Mouse (Mus musculus): ENCODE data around the gene Slc25a39. TPM values are rescaled to one million over a fixed set of nuclear protein-coding genes. Genes with fewer than 3 reads are reported as not detected.
"Not testable (repeated sequence)": the region's sequence is repeated elsewhere in the genome, so short reads cannot be mapped to it uniquely, and the experiment has no call there.

The Slc25a39 gene
- total RNA-seq, 2 experiments from 2014 or later: 163 to 176 TPM

DNA sequence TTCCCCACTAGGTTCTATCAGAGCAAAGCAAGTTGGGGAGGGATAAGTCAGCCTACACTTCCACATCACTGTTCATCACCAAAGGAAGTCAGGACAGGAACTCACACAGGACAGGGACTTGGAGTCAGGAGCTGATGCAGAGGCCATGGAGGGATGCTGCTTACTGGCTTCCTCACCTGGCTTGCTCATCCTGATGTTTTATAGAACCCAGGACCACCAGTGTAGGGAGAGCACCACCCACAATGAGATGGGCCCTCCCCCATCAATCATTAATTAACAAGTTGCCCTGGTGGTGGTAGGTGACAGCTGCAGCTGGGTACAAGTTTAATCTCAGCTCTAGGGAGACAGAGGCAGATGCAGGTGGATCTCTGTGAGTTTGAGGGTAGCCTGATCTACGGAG lies 9.4 kb upstream of the Slc25a39 start:
- no peak for DNase-seq
- intact Hi-C loops (cut with DNase I): no loop called here

DNA sequence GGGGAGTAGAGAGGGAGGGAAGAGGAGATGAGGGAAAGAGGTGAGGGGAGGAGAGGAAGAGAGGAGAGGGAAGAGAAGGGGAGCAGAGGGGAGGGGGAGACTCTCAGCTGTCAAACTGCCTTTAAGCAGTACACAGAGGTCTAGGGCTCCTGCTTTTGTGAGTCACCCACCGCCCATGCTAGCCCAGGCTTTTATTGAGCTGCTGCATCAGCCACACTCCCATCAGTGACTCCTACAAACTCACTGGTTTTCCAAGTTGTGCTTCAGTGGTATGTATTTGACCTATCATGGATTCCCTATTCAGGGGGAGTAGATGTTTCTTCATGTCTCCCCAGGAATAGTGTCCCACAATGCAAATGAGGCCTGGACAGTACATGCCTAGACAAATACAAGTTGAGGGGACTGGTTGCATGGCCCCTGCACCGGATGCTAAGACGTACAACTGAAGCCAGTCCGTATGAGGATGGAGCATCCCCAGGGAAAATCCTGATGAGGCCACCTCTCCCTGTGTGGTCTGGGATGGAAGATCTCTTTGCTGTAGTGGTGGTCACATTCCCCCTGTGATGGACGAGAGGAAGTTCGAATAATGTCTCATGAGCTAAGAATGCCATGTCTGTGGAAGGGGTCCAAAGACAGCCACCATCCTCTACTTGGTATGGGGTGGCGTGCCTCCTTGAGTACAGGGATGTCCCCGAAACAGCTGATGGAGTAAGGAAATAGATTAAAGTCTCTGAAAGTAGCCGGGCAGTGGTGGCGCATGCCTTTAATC lies 7.5 kb upstream of the Slc25a39 start:
- DNase-seq: no peak
- intact Hi-C loops (cut with DNase I): no loop called here

DNA sequence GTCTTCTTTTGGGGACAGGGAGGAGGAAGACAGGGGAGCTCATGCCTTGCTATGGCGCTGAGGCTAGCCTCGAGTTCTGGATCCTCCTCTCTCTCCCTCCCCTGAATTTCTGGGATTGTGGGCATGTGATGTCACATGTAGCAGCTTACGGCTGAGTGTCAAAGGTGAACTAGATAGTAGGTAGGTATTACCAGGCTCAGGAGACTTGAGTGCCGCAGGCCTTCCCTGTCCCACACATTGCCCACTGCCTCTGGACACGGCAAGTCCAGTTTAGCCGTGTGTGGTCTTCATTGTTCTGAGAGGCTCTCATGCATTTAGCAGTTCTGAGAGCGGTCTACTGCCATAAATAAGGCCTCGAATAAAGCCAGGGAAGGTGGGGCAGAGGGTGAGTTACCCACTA lies 5.3 kb upstream of the Slc25a39 start:
- intact Hi-C loops (cut with DNase I): no loop called here
- no peak for DNase-seq

DNA sequence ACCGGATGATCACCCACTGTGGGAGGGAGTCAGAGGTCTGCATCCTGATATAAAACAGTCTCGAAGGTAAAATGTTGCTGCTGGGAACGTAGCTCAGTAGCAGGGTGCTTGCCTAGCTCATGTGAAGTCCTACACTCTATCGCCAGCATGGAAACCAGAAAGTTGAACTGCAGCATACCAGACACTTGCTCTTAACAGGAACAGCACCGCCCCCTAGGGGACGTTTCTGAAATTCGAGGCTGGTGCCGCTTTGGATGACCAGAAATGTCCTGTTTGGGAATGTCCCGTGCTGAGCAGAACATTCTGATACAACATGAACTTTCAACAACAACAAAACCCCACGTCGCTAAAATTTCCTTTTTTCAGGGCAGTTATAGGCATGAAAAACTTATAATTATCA lies 4.0 kb upstream of the Slc25a39 start:
- DNase-seq: peak; percentile 93 to 96
- intact Hi-C loops (cut with DNase I): loop anchor here (2.0 kb wide), 2 partner anchors 19 to 103 kb away; partner anchors contain the start of gene Grn

DNA sequence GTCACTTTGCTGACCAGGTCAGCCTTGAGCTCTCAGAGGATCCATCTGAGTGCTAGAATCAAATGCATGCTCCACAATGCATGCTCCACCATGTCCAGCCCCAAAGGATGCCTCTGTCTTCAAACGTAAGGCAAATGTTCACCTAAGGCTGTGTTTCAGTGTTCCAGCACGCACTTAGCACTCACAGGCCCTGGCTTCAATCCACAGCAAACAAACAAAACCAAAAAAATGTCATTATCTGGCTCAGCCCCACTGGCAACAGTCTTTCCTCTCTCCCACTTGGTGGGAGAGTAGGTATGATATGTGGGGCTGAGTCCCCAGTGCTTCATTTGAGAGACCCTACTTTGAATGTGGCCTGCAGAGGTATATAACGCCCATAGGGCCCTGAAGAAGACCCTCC lies 3.3 kb upstream of the Slc25a39 start:
- no peak for DNase-seq
- intact Hi-C loops (cut with DNase I): loop anchor here (2.0 kb wide), 2 partner anchors 20 to 102 kb away; partner anchors contain the start of gene Grn

DNA sequence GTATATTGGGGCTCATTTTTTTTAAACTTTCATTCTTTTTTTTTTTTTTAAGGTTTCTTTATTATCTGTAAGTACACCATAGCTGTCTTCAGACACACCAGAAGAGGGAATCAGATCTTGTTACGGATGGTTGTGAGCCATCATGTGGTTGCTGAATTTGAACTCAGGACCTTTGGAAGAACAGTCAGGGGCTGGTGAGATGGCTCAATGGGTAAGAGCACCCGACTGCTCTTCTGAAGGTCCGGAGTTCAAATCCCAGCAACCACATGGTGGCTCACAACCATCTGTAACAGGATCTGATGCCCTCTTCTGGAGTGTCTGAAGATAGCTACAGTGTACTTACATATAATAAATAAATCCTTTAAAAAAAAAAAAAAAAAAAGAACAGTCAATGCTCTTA lies 2.6 kb upstream of the Slc25a39 start:
- DNase-seq: not testable (repeated sequence)
- intact Hi-C loops (cut with DNase I): loop anchor here (2.0 kb wide), 2 partner anchors 20 to 102 kb away; partner anchors contain the start of gene Grn

DNA sequence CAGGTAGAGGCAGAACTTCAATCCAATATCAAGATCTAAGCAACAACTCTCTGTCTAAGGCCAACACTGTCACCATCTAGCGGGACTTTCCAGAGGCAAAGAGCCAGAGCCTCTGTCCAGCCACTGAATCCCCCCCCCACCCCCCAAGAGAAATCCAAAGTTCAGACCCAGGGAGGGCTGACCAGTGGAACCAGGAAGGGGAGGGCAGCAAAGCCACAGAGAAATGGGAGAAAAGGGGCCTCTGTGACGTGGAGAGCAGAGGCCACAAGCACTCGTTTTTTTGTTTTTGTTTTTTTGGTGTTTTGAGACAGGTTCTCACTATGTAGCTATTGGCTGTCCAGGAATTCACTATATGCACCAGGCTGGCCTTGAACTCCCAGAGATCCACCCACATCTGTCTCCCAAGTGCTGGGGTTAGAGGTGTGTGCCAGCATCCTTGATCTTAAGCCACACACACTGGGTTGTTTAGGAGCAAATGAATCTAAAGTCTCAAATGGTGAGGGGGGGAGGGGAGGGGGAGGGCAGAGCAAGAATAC lies 2.1 kb upstream of the Slc25a39 start:
- intact Hi-C loops (cut with DNase I): loop anchor here (2.0 kb wide), 3 partner anchors 21 to 113 kb away; partner anchors contain the start of genes Atxn7l3 and Grn
- no peak for DNase-seq

DNA sequence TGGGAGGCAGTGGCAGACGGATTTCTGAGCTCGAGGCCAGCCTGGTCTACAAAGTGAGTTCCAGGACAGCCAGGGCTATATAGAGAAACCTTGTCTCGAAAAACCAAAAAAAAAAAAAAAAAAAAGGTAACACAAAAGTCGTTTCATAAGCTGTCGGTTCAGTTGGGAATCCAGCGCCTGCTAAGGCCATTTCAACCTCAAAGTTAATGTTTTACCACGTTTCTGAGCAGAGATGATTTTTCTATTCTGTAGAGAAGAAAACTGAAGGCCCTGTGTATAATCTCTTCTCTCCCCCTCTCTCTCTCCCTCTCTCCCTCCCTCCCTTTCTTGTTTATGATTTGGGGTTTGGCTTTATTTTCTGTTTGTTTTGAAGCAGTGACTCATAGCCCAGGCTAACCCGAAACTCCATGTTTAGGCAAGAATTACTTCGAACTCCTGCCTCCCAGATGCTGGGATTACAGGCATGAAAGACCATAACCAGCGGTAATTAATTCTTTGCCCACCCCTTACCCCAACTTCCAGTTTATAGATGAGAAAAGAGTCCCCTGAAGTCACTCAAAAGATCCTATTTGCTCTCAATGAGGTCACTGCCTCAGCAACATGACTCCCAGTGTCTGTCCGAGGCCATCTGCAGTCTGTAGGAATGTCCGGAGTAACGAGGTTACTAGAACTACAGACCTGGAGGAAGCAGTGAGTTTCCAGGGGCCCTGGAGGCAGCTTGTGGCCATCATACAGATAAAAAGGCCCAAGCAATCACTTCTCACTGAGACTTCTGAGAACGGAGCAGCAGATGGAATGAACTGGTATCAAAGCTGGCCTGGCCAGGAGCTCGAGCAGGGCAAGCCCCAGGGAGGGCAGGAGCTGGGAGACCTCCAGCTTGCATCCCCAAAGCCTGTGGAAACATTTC lies 1.4 kb upstream of the Slc25a39 start:
- intact Hi-C loops (cut with DNase I): loop anchor here (2.0 kb wide), 1 partner anchor 112 kb away; the partner anchor contains the start of gene Atxn7l3
- DNase-seq: no peak

DNA sequence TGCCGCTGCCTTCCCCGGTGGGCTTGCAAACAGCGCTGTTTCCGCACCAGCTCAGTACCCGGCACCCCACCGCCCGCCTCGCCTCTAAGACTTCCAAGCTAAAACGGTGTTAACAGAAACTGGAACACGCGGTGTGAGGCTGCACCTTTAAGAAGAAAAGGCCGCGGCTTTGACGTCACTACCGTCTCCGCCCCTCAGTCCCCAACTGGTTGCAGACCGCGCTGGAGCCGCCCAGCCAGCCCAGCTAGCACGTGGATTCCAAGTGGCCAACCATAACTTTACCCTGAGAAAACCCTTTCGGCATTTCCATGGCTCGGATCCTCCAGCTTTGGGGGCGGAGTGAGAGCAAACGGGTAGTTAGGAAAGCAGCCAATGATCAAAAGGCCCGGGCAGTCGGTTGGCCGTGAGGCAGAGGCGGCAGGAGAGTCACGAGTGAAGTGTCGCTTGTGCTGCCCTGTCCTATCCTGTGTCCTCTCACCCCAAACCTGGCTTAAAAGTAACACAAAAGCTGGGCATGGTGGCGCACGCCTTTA lies 664 bp upstream of the Slc25a39 start:
- DNase-seq: peak; percentile 94 to 96
- intact Hi-C loops (cut with DNase I): loop anchor here (2.0 kb wide), 1 partner anchor 112 kb away; the partner anchor contains the start of gene Atxn7l3

DNA sequence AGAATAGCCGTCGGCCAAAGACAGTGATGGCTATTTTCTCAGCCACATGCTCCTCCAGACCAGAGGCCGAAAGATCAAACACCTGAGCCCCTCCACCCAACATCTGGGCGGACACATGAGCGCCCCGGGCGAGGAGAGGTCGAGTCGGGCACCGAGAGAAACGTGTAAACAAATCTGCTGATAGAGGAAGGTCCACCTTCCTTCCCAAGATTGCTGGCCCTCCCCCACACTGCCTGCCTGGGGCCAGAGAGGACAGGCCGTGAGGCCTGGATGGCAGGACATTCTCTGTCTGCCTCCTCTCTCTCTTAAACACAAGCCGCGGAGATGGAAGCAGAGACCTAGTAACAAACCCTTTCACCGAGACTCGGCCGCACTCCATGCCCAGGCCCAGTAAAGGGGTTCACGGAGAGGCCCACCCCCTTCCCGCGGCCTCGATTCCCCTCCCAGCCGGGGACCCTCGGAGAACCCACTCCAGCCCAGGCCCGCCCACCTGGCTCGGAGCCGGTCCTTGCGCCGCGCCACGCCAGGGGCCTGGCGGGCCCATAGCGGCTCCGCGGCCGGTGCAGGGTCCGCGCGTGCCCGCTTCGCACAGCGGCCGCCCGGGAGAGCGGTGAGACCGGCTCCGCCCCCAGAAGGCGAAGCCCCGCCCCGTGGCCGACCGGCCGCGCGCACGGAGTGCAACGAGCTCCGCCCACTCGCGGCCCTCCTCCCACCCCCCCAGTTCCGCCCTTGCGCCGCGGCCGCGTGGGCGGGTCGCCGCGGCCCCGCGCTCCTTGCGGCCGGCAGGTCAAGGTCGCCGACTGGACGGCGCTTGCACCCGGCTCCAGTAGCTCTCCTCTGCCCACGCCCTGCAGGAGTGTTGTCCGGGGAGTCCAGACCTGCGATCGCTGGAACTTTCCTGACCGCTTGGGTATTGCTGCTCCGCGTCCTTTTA lies 579 bp downstream of the Slc25a39 start:
- peak; percentile 98 for DNase-seq
- intact Hi-C loops (cut with DNase I): loop anchor here (1.0 kb wide), 1 partner anchor 87 kb away; no protein-coding TSS in a partner anchor

DNA sequence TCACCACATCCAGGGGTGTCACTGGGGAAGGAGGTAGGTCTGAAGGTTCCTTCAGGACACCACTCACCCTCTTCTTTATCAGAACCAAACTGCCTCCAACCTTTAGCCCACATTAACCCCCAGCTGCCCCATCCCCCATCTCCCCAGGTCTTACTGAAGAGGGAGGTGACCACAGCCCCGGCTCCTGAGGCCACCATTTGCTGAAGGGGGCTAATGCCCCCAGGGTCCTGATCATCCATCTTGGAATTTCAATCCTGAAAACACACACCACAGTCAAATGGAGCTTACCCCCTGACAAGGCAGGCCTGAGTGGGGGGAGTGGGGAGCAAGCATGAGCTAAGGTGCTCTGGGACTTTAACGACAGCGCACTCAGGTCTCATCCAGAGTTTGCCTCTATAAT lies 1.3 kb downstream of the Slc25a39 start:
- peak in 1 of 2 experiments; percentile 6 for DNase-seq
- intact Hi-C loops (cut with DNase I): no loop called here

DNA sequence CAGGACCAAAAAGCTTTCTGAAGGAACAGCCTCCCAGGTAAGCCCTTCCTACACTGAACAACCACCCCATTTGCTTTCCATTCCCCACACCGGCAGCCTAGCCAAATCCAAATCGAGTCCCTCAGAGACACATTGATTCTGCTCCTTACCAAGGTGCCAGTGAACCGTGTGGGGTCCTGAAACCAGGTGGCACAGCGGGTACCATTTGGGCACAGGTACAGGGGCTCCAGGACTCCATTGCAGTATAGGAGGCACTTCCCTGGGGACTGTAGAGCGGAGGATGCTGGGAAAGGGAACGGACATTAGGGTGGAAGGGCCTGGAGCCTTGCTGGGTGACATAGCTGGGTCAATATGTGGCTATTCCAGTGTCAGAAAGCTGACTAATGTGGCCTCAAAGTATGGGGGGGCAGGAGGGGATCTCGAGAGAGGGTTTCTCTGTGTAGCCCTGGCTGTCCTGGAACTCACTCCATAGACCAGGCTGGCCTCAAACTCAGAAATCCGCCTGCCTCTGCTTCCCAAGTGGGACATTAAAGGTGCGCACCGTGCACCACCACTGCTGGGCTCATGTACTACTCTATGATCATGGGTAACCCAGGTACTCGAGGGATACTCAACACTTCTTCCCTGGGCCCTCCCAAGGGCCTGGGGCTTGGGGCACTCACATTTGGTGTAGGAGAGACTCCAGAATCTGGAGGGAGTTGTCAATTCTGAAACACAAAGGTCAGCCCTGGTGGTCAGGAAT lies 2.0 kb downstream of the Slc25a39 start:
- no peak for DNase-seq
- intact Hi-C loops (cut with DNase I): no loop called here

DNA sequence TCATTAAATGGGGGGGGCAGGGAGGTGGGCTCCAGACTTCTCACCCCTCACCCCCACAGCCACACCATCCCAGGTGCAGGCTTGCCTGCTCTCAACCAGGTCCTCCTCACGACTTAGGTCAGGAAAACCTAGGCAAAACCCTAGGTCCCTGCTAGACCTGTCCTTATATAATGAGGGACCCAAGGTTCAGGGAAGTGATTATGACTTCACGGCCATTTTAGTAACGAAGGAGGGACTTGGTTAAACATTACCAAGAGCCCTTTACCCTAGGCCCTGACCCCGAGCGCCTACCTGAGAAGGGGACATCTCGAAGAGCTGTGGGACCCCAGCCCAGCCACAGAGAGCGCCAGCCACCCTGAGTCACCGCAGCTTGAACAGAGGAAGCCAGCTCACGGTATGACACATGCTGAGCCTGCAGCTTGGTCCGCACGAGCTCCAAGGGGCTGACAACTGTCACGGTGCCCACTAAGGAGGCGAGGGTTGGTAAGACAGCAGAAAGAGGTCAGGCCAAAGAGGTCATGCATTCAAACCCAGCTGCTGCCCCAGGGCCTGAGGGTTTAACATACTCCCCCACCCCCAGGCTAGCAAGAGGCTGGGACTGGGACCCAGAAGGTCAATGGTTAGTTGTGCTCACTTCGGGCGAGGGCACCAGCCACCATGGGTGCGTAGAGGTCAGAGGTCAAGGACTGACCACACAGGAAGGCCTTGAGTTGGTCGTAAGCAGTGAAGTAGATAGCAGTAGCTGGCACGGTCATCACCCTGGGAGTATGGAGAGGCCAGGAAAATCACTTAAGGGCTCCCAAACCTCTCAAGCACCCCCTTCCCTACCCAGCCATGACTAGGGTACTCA lies 3.4 kb downstream of the Slc25a39 start:
- no peak for DNase-seq
- intact Hi-C loops (cut with DNase I): no loop called here

DNA sequence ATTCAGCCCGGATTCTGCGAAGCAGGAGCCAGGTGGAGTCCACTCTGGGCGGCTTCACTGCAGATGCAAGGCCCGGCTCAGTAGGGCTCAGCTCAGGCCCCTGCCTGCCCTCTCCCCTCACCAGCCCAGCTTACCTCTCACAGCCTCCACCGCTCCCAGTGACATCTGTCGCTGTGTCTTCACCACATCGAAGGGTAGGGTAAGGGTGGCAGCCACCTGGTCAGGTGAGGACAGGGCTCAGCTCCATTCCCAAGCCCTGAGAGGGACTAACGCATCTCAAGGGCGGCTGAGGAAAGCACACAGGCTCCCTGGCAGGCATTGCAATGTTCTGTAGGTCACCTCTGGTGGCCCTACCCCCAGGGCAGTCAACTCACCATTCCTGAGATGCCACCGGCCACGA lies 4.1 kb downstream of the Slc25a39 start:
- DNase-seq: no peak
- intact Hi-C loops (cut with DNase I): no loop called here

DNA sequence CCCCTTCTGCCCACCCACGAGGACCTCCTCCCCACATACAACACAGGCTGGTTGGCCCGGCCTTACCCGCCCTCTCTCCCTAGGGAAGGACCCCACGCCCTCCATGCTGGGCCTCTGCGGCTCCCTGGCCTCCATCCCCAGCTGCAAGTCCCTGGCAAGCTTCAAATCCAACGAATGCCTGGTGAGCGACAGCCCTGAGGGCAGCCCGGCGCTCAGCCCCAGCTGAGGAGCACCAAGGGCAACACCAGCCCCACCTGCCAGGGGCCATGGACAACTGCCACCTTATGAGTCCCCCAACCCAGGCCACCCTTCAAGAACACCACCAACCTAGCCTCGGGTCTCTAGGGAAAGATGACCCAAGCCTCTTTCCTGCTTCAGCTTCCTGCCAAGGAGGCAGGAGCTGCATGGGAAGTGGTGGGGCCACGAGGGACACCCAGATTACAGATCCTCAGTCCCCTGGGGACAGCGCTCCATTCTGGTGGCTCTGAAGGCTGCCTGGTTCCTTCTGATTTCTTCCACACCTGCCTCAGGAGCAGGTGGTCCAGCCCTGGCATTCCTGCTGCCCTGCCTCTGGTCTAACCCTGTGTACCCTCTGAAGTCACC lies 5.7 kb downstream of the Slc25a39 start:
- intact Hi-C loops (cut with DNase I): no loop called here
- DNase-seq: no peak

DNA sequence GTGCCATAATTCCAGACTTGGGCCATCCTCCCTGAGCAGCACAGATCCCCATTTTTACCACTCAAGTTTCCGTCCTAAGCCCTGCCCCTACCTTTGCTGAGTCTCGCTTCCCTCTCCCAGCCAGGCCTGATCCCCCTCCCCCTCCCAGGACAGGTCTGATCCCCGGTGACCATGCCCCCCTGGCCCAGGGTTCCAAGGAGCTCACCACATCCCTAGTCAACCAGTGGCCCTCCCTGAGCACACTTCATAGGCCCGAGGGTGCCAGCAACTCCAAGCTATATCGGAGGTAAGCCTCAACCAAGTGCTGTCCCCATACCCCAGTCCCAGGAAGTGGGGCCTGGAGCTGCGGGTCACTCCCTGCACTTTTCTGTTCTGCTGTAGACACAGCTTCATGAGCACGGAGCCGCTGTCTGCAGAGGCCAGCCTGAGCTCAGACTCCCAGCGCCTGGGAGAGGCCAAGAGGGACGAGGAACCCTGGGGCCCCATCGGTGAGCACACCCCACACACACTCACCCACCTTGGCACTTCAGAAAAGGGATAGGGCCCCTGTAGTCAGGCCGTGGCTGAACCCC lies 7.1 kb downstream of the Slc25a39 start:
- intact Hi-C loops (cut with DNase I): no loop called here
- DNase-seq: peak in 1 of 2 experiments; percentile 2

DNA sequence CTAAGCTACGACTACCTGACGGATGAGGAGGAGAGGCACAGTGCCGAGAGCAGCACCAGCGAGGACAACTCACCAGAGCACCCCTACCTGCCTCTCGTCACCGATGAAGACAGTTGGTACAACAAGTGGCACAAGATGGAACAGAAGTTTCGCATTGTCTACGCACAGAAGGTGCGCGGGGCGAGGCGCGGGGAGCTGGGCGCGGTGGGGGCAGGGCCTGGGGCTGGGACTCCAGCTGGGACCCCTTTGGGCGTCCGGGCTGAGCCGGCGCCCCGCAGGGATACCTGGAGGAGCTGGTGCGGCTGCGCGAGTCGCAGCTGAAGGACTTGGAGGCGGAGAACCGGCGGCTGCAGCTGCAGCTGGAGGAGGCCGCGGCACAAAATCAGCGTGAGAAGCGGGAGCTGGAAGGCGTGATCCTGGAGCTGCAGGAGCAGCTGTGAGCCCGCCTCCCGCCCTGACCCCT lies 8.1 kb downstream of the Slc25a39 start:
- DNase-seq: peak in 1 of 2 experiments; percentile 32
- intact Hi-C loops (cut with DNase I): no loop called here
